Mouse (Mus musculus) granulocyte monocyte progenitor cell, adult 5-6 weeks (primary cell): ENCODE measurements around the gene Dip2a. TPM values are rescaled to one million over a fixed set of nuclear protein-coding genes. Genes with fewer than 3 reads are reported as not detected.
A peak's percentile ranks its signal among the peaks of the same experiment; 100 is the strongest.

Experiments used
- ATAC-seq: replicated peaks from 2 replicates; pipeline ENCODE4 v1.8.0; 2016; ENCODE audit warnings: mild to moderate bottlenecking, moderate TSS enrichment, inconsistent platforms; ENCODE audit not compliant: poor library complexity, severe bottlenecking
- total RNA-seq, 2 experiments: library from RNA; stranded (forward) in 1 of 2; stranded (reverse) in 1 of 2; fragments of 200-712, 200-1000 nt in 1 of 2; fragments of >200 nt in 1 of 2; fragmentation: Nextera tagmentation in 1 of 2; gene quantifications; 2 replicates each; pipeline ENCODE4 v1.2.3; 2014 to 2017

Dip2a gene
- total RNA-seq, 2 experiments from 2014 or later, result 1.2 to 6.6 TPM

GRCm38 (mm10) chr10:76250870-76251269 lies 94.2 kb downstream of the Dip2a start:
- ATAC-seq, result no peak

GRCm38 (mm10) chr10:76248647-76248968 lies 96.5 kb downstream of the Dip2a start:
- no peak for ATAC-seq

DNA sequence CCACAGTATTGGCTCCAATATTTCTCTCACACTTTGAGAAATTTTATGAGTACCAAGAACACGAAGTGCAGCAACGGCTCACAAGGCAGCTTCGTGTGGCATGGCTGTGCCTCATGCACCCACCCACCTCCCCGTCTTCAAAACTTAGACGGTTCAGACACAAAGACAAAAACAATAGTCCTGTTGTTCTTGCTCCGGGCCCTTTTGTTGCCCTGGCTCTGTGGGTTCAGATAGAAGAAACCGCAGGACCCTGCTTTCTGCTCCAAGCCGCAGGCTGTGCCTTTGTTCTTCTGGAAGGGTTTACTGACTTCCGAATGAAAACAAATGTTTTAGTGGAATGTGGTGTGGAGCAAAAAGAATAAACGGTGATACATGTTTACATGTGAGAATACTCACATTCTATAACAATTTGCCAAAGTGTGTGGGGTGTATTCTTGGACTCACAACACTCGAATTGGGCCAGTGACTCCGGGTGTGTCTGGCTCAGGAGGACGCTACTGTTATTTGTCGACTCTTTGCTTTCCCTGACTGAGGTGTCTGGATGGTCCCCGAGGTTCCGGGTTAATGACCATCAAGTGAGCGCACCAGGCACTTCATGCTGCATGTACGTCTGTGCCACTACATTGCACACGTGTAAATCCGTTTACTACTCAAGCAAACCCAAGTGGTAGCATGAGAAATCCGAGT lies 97.0 kb downstream of the Dip2a start:
- ATAC-seq, result no peak

DNA sequence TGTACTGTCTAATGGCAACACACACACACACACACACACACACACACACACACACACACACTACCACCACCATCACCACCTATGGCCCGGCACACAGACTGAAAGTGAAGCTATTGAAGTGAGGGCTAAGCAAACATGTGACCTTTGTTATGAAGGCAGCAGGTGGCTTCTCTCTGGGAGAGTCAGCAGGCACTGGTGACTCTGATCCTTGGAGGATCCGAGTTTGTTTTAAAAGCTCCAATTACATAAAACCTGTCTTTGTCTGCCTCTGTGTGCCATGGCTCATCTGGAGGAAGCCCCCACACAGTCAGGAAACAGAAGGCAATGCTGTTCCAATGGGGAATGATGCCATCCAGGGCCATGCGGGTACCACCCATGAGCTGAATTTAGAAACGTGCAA lies 98.5 kb downstream of the Dip2a start:
- ATAC-seq, result no peak

- no peak for ATAC-seq
Observed at GRCm38 (mm10) chr10:76245106-76245505, 100.0 kb downstream of the Dip2a start.

GRCm38 (mm10) chr10:76239401-76239800 lies 105.7 kb downstream of the Dip2a start:
- ATAC-seq, result no peak

GRCm38 (mm10) chr10:76237341-76238225 lies 107.5 kb downstream of the Dip2a start, which contains the start of gene Prmt2:
TSS of gene Prmt2 (minus strand) at chr10:76237865.
- ATAC-seq, result peak; percentile 96

DNA sequence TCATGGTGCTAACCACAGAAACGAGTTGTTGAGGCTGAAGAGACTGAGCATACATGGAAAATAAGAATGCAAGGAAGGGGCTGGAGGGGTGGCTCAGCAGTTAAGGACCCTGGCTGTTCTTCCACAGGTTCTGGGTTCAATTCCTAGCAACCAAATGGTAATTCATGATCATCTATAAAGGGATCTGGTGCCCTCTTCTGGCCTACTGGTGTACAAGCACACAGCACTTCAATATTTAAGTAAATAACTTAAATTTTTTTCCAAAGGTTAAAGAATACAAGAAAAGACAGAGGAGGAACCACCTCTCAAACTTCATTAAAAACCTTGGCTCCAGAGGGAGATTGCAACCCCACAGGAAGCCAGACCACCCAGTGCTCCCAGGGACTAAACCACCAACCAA lies 115.5 kb downstream of the Dip2a start:
- no peak; the same call in 1 of the 2 replicates for ATAC-seq

DNA sequence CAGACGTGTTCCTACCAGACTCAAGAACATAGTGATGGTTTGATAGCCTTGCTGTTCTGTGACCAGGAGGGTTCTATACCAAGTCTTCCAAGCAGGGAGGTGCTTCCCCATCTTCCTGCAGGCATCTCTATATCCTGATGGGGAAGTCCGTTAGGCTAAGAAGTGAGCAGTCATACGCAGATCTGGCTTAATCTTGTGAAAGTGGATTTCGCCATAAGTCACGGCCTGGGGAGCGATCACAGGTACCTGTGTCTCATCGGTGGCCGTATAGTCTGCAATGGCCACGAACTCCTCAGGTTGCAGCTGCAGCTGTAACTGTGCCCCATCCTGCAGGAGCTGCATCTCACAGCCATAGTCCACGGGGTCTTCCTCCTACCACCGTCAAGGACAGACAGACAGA lies 119.1 kb downstream of the Dip2a start:
- peak; percentile 72 for ATAC-seq

DNA sequence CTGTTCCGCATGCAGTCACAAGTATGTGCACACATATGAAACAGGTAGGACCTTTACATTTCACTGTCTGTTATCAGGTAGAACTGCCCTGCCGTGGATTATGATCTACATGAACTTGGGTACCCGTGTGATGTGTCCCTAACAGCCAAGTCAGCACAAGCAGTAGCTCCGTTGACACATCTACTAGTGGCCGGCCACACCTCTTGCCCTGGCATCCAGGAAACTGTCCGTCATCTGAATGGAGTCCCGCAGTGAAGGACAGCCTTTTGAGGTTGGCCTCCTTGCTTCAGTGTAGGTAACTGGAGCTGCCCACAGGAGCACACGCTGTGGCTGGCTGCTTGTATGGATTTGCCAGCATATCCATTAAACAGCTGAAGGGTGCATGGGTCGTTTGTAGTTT lies 126.9 kb downstream of the Dip2a start:
- ATAC-seq, result no peak

DNA sequence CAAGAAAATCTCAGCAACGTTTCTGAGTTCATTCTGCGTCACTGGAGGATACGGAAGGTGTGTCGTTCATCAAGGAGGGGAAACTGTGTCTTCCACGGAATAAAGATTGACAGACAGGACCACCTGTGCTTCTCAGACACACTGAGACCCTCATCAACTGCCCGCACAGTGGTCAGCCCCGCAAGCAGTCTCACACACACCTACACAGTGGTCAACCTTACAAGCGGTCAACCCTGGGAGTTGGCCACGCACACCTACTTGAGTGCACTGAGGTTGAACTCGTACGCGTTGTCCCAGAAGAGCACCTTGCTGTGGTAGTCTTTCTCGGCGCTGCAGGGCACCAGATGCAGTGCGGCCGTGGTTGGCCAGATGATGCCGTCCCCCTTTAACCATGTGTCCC lies 128.0 kb downstream of the Dip2a start:
- ATAC-seq, result no peak

- ATAC-seq, result no peak
Observed at GRCm38 (mm10) chr10:76214161-76214560, 130.9 kb downstream of the Dip2a start.

- no peak for ATAC-seq
Observed at GRCm38 (mm10) chr10:76212121-76212520, 133.0 kb downstream of the Dip2a start.

DNA sequence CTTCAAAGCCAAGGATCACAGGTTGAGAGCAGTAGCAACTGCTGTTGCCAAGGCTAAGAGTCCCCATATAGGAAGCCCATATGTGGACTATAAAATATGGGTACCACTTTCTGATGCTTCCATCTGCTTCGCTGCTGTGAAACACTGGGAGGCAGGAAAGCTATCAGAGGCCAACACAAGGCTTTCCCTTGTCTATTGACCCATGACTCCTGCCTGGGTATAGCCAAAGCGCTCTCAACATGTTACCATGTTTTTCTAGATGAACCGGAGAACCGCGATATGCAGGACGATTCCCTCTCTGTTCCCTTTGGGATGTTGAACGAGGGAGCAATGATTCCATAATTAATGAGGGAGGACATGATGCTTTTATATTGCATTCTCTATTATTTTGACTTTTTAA lies 134.3 kb downstream of the Dip2a start:
- ATAC-seq, result no peak

Other genes with a start within 250 kb of the Dip2a start
- not detected in 2 replicates for gene Slc5a4b, start 234.3 kb downstream of the Dip2a start, total RNA-seq (2014; fragmentation: Nextera tagmentation)
- gene Slc5a4b, start 234.3 kb downstream of the Dip2a start, total RNA-seq (2017), result not detected in 2 replicates
- not detected in 2 replicates for gene Slc5a4a, start 197.8 kb downstream of the Dip2a start, total RNA-seq (2014; fragmentation: Nextera tagmentation)
- not detected in 2 replicates for gene Slc5a4a, start 197.8 kb downstream of the Dip2a start, total RNA-seq (2017)
- 3.5 TPM in 1 of 2 replicates, not detected in the other for gene Prmt2, start 107.4 kb downstream of the Dip2a start, total RNA-seq (2014; fragmentation: Nextera tagmentation)
- gene Prmt2, start 107.4 kb downstream of the Dip2a start, total RNA-seq (2017), result 0.41 and 1.5 TPM in 2 replicates
- gene S100b, start 91.4 kb downstream of the Dip2a start, total RNA-seq (2014; fragmentation: Nextera tagmentation), result not detected in 2 replicates
- not detected in 2 replicates for gene S100b, start 91.4 kb downstream of the Dip2a start, total RNA-seq (2017)
- 12.7 TPM in 1 of 2 replicates, not detected in the other for gene AC141477.1, start 95.2 kb upstream of the Dip2a start, total RNA-seq (2014; fragmentation: Nextera tagmentation)
- gene AC141477.1, start 95.2 kb upstream of the Dip2a start, total RNA-seq (2017), result 10.5 TPM in 1 of 2 replicates, not detected in the other
- 39.5 and 41.9 TPM in 2 replicates for gene Pcnt, start 97.5 kb upstream of the Dip2a start, total RNA-seq (2014; fragmentation: Nextera tagmentation)
- gene Pcnt, start 97.5 kb upstream of the Dip2a start, total RNA-seq (2017), result 53.6 and 55.6 TPM in 2 replicates
- not detected in 2 replicates for gene 2610028H24Rik, start 103.8 kb upstream of the Dip2a start, total RNA-seq (2014; fragmentation: Nextera tagmentation)
- gene 2610028H24Rik, start 103.8 kb upstream of the Dip2a start, total RNA-seq (2017), result not detected in 2 replicates
- 63.4 and 84.6 TPM in 2 replicates for gene Mcm3ap, start 123.6 kb upstream of the Dip2a start, total RNA-seq (2014; fragmentation: Nextera tagmentation)
- 50.6 and 60.1 TPM in 2 replicates for gene Mcm3ap, start 123.6 kb upstream of the Dip2a start, total RNA-seq (2017)
- 3.1 and 3.6 TPM in 2 replicates for gene Ybey, start 123.8 kb upstream of the Dip2a start, total RNA-seq (2014; fragmentation: Nextera tagmentation)
- 4.3 and 6.5 TPM in 2 replicates for gene Ybey, start 123.8 kb upstream of the Dip2a start, total RNA-seq (2017)
- gene Lss, start 186.3 kb upstream of the Dip2a start, total RNA-seq (2014; fragmentation: Nextera tagmentation), result 1.8 and 13.6 TPM in 2 replicates
- 4.9 and 5.7 TPM in 2 replicates for gene Lss, start 186.3 kb upstream of the Dip2a start, total RNA-seq (2017)
- not detected in 2 replicates for gene Spatc1l, start 217.0 kb upstream of the Dip2a start, total RNA-seq (2014; fragmentation: Nextera tagmentation)
- not detected in 2 replicates for gene Spatc1l, start 217.0 kb upstream of the Dip2a start, total RNA-seq (2017)
- not detected in 2 replicates for gene Ftcd, start 230.4 kb upstream of the Dip2a start, total RNA-seq (2014; fragmentation: Nextera tagmentation)
- gene Ftcd, start 230.4 kb upstream of the Dip2a start, total RNA-seq (2017), result not detected in 2 replicates